Mouse (Mus musculus): ENCODE measurements at regions not wholly inside any gene's neighbourhood (a gene's known extent, or its start where the extent isn't known, plus 50 kb on each side); places are given as distances from the start of the nearest gene placed in this dataset.

DNA sequence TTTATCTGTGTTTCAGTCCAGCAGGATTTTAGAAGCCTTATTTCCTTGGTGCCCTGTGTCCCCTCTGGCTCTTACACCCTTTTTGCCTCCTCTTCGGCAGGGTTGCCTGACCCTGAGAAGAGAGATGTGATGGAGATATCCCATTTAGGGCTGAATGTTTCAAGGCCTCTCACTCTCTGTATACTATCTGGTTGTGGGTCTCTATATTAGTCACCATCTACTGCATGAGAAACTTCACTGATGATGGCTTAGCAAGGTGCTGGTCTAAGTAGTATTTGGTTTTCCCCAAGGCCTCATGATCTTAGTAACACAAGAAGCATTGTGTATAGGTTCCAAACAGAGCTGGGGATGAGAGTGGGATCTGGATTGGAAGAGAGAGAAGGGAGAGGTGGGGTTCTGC is 99.2 kb upstream of the N6amt1 start:
- Histone ChIP-seq H3K9ac (no peak overlapping the region), H3K4me2 (replicated peaks) (no peak overlapping the region), H3K27ac (no peak overlapping the region), H3K9me3 (replicated peaks) (no peaks in the 10 kb centered on the region), H3K36me3 (no peaks in the 10 kb centered on the region), H3K4me1 (no peaks in the 10 kb centered on the region), H3K4me3 (no peak overlapping the region), H3K27me3 (no peaks in the 10 kb centered on the region)
- ATAC-seq (ENCODE audit: low FRiP score) = no peak
- 100% methylated on average over 1 of the region's 1 CpGs for WGBS

DNA sequence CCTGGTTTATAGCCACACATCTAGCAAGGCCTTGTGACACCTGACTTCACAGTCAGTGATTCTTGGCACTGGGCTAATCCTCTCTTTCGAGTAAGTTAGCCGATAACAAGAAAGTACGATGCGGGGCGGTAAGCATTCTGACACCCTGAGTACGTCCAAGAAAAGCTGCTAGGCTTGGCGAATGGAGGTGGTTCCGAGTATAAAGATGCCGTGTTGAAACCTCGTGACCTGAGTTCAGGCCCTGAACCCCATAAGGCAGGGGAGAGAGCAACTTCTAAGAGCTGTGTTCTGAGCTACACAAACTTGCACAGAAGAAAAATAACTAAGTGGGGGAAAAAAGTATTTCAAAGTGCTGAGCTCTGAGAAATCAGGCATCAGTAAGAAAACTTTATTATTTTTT is 103.5 kb upstream of the N6amt1 start:
- Histone ChIP-seq H3K9me3 (replicated peaks) (no peaks in the 10 kb centered on the region), H3K27ac (no peak overlapping the region), H3K9ac (no peak overlapping the region), H3K4me1 (no peaks in the 10 kb centered on the region), H3K4me3 (no peak overlapping the region), H3K4me2 (replicated peaks) (no peak overlapping the region), H3K36me3 (no peaks in the 10 kb centered on the region), H3K27me3 (no peaks in the 10 kb centered on the region)
- 85% methylated on average over 10 of the region's 10 CpGs for WGBS
- no peak for ATAC-seq (ENCODE audit: low FRiP score)

DNA sequence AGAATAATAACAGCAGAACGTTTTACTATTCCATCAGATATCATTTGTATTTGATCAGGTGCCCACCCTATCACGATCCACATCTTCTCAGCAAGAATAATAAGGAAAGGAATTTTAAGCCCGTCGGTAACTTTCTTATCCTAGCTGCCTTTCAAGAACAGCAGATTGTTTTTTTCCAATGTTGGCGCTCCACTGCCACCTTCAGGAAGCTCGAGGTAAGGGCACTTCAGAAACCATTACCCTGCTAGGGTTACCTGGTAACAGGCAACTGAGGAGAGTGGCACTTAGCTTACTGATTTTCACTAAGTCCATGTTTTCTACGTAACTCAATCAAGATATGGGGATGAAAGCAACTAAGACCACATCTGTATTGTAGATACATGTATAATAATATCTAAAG is 104.1 kb upstream of the N6amt1 start:
- Histone ChIP-seq H3K27ac (no peak overlapping the region), H3K4me2 (replicated peaks) (no peak overlapping the region), H3K9ac (no peak overlapping the region), H3K4me3 (no peak overlapping the region), H3K9me3 (replicated peaks) (no peaks in the 10 kb centered on the region), H3K27me3 (no peaks in the 10 kb centered on the region), H3K4me1 (no peaks in the 10 kb centered on the region), H3K36me3 (no peaks in the 10 kb centered on the region)
- WGBS = 27% methylated on average over 7 of the region's 7 CpGs
- no peak for ATAC-seq (ENCODE audit: low FRiP score)

DNA sequence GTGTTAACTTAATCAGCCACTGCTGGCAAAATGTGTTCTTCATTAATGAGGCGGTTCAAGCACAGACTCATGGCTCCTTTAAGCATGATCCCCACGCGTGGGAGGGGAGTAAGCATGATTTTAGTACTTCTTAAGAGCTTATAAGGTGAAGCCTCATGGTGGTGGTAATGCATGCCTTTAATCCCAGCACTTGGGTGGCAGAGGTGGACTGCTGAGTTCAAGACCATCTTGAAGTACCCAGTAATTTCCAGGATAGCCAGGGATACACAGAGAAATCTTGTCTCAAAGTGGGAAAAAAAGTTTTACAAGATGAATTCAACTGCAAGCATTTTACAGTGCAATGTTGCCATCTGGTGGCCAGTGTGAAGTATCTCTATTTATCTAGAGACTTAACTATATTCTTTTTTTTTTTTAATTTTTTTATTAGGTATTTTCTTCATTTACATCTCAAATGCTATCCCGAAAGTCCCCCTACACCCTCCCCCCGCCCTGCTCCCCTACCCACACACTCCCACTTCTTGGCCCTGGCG is 105.4 kb upstream of the N6amt1 start:
- Histone ChIP-seq H3K9ac (no peak overlapping the region), H3K36me3 (no peaks in the 10 kb centered on the region), H3K4me2 (replicated peaks) (no peak overlapping the region), H3K4me1 (no peaks in the 10 kb centered on the region), H3K27me3 (no peaks in the 10 kb centered on the region), H3K27ac (no peak overlapping the region), H3K4me3 (no peak overlapping the region), H3K9me3 (replicated peaks) (no peaks in the 10 kb centered on the region)
- no peak for ATAC-seq (ENCODE audit: low FRiP score)
- WGBS = 42% methylated on average over 6 of the region's 6 CpGs

DNA sequence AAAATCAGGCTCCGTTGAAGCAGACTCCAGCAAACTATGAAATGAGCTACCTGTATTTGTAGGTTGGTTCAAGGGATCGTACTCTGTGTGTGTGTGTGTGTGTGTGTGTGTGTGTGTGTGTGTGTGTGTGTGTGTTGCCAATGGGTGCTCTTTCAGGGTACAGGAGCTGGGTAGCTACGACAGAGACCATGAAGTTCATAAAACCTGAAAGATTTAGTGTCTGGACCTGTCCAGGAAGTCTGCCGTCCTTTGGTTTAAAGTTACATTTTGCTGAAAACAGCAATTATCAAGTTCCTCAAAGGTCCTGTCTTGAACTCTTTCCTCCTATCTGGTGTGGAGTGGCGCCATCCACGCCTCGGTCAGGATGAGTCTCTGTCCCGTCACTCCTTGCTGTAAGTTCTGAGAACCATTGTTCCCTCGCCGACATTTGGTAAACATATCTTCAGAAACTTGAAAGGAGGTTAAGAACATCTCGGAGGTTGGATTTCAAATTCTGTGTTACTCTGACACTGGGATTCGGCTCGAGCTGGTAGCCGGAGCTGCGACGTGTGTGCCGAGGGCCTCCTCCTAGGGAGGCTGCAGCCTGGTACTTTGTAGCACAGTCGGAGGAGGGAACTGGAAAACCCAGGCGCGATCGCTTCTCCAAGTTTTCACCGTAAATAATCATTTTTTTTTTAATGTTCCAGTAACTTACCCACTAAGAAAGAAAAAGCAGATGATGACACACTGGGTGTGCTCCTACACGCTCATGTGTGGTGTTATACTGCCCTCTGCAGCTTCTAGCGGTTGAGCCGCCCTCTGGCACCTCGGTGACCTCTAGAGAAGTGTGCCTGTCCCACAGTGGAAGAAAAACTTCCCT is 107.8 kb upstream of the N6amt1 start:
- Histone ChIP-seq H3K9ac (no peak overlapping the region), H3K4me3 (no peak overlapping the region), H3K27ac (no peak overlapping the region), H3K36me3 (no peaks in the 10 kb centered on the region), H3K4me1 (no peaks in the 10 kb centered on the region), H3K9me3 (replicated peaks) (no peaks in the 10 kb centered on the region), H3K27me3 (no peaks in the 10 kb centered on the region), H3K4me2 (replicated peaks) (peak overlapping the region; percentile 29)
- peak; percentile 53; the same call in 1 of the 2 replicates for ATAC-seq (ENCODE audit: low FRiP score)
- 53% methylated on average over 26 of the region's 26 CpGs for WGBS

DNA sequence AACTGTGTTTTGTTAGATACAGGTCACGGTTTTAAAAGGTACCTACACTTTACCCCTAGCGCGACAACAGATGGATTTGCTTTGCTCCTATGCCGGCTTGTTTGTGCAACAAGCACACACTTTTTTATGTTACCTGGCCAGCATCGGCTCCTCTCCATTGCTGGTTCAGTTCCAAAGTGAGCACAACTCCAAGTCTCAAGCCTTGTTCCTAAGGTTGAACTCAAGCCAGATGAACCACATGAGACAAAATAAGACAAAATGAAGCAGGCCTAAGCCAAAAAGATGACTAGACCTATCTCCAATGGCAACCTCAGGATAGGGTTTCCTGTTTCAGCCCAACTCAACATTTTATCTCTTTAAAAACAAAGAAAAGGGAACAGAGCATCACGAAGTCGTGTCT is 108.5 kb upstream of the N6amt1 start:
- Histone ChIP-seq H3K4me1 (no peaks in the 10 kb centered on the region), H3K4me3 (no peak overlapping the region), H3K27me3 (no peaks in the 10 kb centered on the region), H3K4me2 (replicated peaks) (no peak overlapping the region), H3K36me3 (no peaks in the 10 kb centered on the region), H3K9ac (no peak overlapping the region), H3K27ac (no peak overlapping the region), H3K9me3 (replicated peaks) (no peaks in the 10 kb centered on the region)
- 95% methylated on average over 7 of the region's 7 CpGs for WGBS
- ATAC-seq (ENCODE audit: low FRiP score) = no peak

DNA sequence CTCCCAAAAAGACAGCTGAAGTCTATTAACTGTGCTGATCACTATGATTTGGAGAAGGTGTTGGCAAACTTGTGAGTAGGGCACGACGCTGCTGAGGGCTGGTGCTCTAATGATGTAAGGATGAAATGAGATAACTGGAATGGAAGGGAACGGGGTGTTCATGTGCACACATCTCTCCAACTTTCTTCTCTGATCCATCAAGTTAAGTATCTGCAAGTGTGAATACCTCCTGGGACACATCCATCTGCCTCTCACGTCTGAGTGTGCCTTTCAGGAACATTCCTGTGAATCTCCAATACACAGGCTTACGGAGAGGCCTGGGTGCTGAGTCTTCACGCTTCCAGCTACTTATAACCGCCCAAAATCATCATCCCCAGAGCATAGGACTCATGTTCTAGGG is 112.0 kb upstream of the N6amt1 start:
- Histone ChIP-seq H3K9me3 (replicated peaks) (no peaks in the 10 kb centered on the region), H3K4me3 (no peak overlapping the region), H3K9ac (no peak overlapping the region), H3K27ac (no peak overlapping the region), H3K27me3 (no peaks in the 10 kb centered on the region), H3K36me3 (no peaks in the 10 kb centered on the region), H3K4me2 (replicated peaks) (no peak overlapping the region), H3K4me1 (no peaks in the 10 kb centered on the region)
- WGBS = 84% methylated on average over 7 of the region's 7 CpGs
- ATAC-seq (ENCODE audit: low FRiP score) = no peak

DNA sequence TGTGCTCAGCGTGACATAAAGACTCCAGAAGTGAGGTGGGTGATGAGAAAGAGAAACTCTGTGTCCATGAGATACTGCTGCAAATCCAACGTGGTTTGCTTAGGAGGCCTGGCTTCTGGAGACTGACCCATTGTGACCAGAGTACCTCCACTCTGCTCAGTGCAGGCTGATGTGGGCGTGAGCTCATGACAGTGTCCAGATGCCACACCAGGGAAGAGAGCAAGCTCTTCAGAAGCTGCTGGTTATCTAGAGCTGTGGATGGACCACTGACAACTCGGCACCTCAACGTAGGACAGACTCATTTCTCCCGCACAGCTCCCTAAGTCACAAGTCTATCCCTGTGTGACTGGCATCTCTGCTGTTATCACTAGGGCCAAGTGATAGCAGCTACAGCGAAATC is 114.9 kb upstream of the N6amt1 start:
- no peaks in the 10 kb centered on the region for H3K27me3 ChIP-seq
- no peaks in the 10 kb centered on the region for H3K9me3 ChIP-seq (replicated peaks)
- WGBS = 90% methylated on average over 7 of the region's 7 CpGs
- H3K36me3 ChIP-seq = no peaks in the 10 kb centered on the region
- H3K9ac ChIP-seq = no peak overlapping the region
- no peak overlapping the region for H3K4me2 ChIP-seq (replicated peaks)
- ATAC-seq (ENCODE audit: low FRiP score) = no peak
- no peaks in the 10 kb centered on the region for H3K4me1 ChIP-seq
- no peak overlapping the region for H3K27ac ChIP-seq
- no peak overlapping the region for H3K4me3 ChIP-seq

DNA sequence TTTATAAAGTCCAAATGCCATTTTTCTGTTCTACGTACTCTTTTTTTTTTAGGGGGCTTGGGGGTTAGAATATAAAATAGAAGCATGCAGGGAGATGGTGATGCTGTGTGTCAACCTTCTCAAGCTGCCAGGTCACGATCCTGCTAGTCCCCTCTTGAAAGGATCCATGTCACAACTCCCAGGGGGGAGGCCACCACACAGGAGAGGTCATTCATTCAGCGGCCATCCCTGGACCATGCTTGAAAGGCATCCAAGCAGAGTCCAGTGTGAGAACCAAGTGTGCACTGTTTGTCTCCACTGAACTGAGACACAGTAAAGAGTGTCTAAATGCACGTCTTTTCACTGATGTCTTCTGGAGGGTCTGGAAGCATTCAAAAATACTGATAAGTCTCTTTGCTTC is 119.8 kb upstream of the N6amt1 start:
- no peak overlapping the region for H3K9ac ChIP-seq
- no peak overlapping the region for H3K4me2 ChIP-seq (replicated peaks)
- H3K36me3 ChIP-seq = no peaks in the 10 kb centered on the region
- no peak overlapping the region for H3K27ac ChIP-seq
- WGBS = 48% methylated on average over 4 of the region's 4 CpGs
- H3K27me3 ChIP-seq = no peaks in the 10 kb centered on the region
- no peak overlapping the region for H3K4me3 ChIP-seq
- ATAC-seq (ENCODE audit: low FRiP score) = no peak
- H3K9me3 ChIP-seq (replicated peaks) = no peaks in the 10 kb centered on the region
- no peaks in the 10 kb centered on the region for H3K4me1 ChIP-seq

DNA sequence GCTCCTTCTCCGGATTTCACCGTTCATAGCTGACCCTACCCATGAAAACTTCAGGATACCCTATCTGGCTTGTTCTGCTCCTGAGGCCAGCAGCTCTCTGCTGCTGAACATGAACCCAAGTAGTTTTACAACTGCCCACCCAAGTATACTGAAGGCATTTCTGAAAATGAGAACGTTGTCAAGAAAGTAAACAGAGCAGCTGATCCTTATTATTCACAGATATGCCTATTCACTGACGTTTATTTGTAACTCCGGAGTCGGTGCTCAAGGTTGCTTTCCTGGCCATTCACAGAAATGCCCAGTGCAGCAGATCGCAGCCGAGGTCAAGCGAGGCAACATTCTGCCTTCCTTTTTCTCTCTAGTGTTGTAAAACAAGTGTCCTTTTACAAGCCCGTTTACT is 128.4 kb upstream of the N6amt1 start:
- no peak overlapping the region for H3K9ac ChIP-seq
- no peaks in the 10 kb centered on the region for H3K27me3 ChIP-seq
- H3K4me2 ChIP-seq (replicated peaks) = no peak overlapping the region
- no peak for ATAC-seq (ENCODE audit: low FRiP score)
- H3K4me3 ChIP-seq = no peak overlapping the region
- H3K36me3 ChIP-seq = no peaks in the 10 kb centered on the region
- no peak overlapping the region for H3K27ac ChIP-seq
- H3K4me1 ChIP-seq = no peaks in the 10 kb centered on the region
- 84% methylated on average over 10 of the region's 10 CpGs for WGBS
- peaks cover 2% of the 10 kb centered on the region; the same call in 1 of the 2 replicates for H3K9me3 ChIP-seq (replicated peaks)

DNA sequence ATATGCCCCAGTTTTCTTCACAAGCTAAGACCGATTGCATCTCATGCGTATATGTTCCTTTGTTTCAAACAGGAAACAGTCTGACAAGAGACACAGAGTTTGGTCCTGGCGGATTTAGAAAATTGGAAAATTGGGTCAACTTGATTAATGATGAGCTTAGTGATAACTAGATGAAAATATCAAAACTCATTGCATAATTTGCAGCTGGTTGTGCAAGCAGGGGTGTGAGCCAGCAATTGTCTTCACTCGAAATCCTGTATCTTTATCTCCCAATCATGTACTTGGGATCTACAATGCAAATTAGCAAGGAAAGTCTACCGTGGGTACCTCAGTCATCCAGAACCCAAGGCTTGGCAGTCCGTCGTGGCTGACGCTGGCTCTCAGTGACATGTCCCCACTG is 128.9 kb upstream of the N6amt1 start:
- Histone ChIP-seq H3K36me3 (no peaks in the 10 kb centered on the region), H3K9me3 (replicated peaks) (peaks cover 2% of the 10 kb centered on the region; the same call in 1 of the 2 replicates), H3K27ac (no peak overlapping the region), H3K4me3 (no peak overlapping the region), H3K4me1 (no peaks in the 10 kb centered on the region), H3K4me2 (replicated peaks) (no peak overlapping the region), H3K27me3 (no peaks in the 10 kb centered on the region), H3K9ac (no peak overlapping the region)
- no peak for ATAC-seq (ENCODE audit: low FRiP score)
- 85% methylated on average over 8 of the region's 8 CpGs for WGBS

DNA sequence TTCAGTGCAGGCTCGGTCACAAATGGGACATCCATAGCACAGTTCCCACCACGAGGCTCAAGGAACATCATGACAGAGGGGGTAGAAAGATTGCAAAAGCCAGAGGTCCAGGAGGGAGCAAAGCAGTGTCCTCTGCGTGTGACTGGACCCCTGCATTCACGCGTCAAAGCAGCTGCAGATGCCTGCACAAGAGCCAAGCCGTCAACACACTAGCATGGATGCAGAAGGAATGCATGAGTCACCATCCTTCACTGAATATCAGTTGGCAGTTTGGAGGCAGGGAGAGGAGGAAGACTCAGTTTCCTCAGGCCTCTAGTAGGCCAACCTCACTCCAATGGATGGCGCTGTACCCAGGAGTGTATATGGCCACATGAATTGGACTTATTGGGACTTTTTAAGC is 130.0 kb upstream of the N6amt1 start:
- peaks cover 2% of the 10 kb centered on the region; the same call in 1 of the 2 replicates for H3K9me3 ChIP-seq (replicated peaks)
- H3K4me3 ChIP-seq = no peak overlapping the region
- no peak overlapping the region for H3K9ac ChIP-seq
- H3K36me3 ChIP-seq = no peaks in the 10 kb centered on the region
- no peak for ATAC-seq (ENCODE audit: low FRiP score)
- WGBS = 92% methylated on average over 7 of the region's 7 CpGs
- no peak overlapping the region for H3K4me2 ChIP-seq (replicated peaks)
- no peaks in the 10 kb centered on the region for H3K4me1 ChIP-seq
- no peaks in the 10 kb centered on the region for H3K27me3 ChIP-seq
- no peak overlapping the region for H3K27ac ChIP-seq

DNA sequence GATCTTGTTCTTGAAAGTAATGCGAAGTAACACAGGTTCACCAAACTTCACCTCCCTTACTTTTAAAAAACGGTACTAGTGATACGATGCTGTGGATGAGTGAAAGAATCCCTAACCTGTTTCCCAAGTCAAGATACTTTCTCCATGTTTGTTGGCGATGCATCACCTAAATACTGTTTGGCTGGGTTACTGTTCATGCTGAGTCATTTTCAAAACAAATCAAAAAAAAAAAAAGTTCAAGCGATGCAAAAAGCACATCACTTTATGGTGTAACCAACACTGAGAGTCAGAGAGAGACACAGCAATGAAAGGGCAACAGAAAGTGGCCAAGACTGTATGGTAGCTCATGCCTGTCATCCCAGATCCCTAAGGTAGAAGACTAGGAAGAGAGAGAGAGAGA is 133.4 kb upstream of the N6amt1 start:
- peaks cover 2% of the 10 kb centered on the region; the same call in 1 of the 2 replicates for H3K9me3 ChIP-seq (replicated peaks)
- no peaks in the 10 kb centered on the region for H3K4me1 ChIP-seq
- H3K4me3 ChIP-seq = no peak overlapping the region
- H3K27me3 ChIP-seq = no peaks in the 10 kb centered on the region
- no peak for ATAC-seq (ENCODE audit: low FRiP score)
- H3K36me3 ChIP-seq = no peaks in the 10 kb centered on the region
- H3K9ac ChIP-seq = no peak overlapping the region
- no peak overlapping the region for H3K27ac ChIP-seq
- WGBS = 90% methylated on average over 5 of the region's 5 CpGs
- no peak overlapping the region for H3K4me2 ChIP-seq (replicated peaks)

All from hindbrain, embryonic 12.5 days (tissue).